Mouse (Mus musculus) bone marrow, adult 2 months (tissue): ENCODE results near the gene Usf1. TPM values are rescaled to one million over a fixed set of nuclear protein-coding genes. Genes with fewer than 3 reads are reported as not detected.

Experiments
- H3K27ac ChIP-seq: fragments of 200-500 bp; 2 replicates; pipeline ENCODE4 v1.5.1; 2012; ENCODE audit warnings: low read depth, mild to moderate bottlenecking, control low read depth, inconsistent platforms, low read length; ENCODE audit not compliant: control insufficient read depth, poor library complexity, insufficient read depth
- H3K4me1 ChIP-seq: fragments of 200-500 bp; 2 replicates; pipeline ENCODE4 v1.6.1; 2011; ENCODE audit warnings: low read length; ENCODE audit not compliant: control insufficient read depth, insufficient read depth
- H3K4me3 ChIP-seq: fragments of 200-500 bp; replicated peaks from 2 replicates; pipeline ENCODE3; 2011; ENCODE audit warnings: mild to moderate bottlenecking, low read depth, low read length, control low read depth; ENCODE audit not compliant: control insufficient read depth
- CTCF ChIP-seq: fragments of 200-500 bp; IDR thresholded peaks from 2 replicates; pipeline ENCODE4 v1.5.1; 2011; ENCODE audit warnings: low read length, control low read depth; ENCODE audit not compliant: control insufficient read depth, insufficient read depth
- POLR2A ChIP-seq: fragments of 200-500 bp; IDR thresholded peaks from 2 replicates; pipeline ENCODE4 v1.6.1; 2011; ENCODE audit warnings: low read depth, mild to moderate bottlenecking, control low read depth, low read length, borderline replicate concordance; ENCODE audit not compliant: control insufficient read depth
- WGBS: fragments of 180-500 bp; shearing (Covaris S2); methylation state at CpG from one replicate; pipeline ENCODE4 v1.1.7; 2018; 5-methylcytosine and 5-hydroxymethylcytosine counted together
- polyA plus RNA-seq: library from polyadenylated mRNA; stranded (reverse); fragments of >200 nt; gene quantifications from 2 replicates; pipeline ENCODE4 v1.2.4, GENCODE M21; 2011; ENCODE audit warnings: low replicate concordance; ENCODE audit not compliant: missing spikeins, insufficient read depth, insufficient read length

Gene Usf1
- polyA plus RNA-seq, 1 experiment, result 92.2 TPM

- TF ChIP-seq CTCF (no peak), POLR2A (no peak)
Measured at GRCm38 (mm10) chr1:171411492-171411941, 404 bp downstream of the Usf1 start.

GRCm38 (mm10) chr1:171412001-171412441 lies 908 bp downstream of the Usf1 start:
- Histone ChIP-seq H3K4me3 (peak overlapping the region; percentile 73), H3K27ac (peak overlapping the region; percentile 71), H3K4me1 (peaks cover 1% of the 10 kb centered on the region)
- TF ChIP-seq POLR2A (no peak), CTCF (no peak)
- WGBS, result under 1% methylated on average over 20 of the region's 20 CpGs

More at GRCm38 (mm10) chr1:171411492-171411941, 404 bp downstream of the Usf1 start:
- peak overlapping the region; percentile 73 for H3K4me3 ChIP-seq
- peak overlapping the region; percentile 71 for H3K27ac ChIP-seq
- under 1% methylated on average over 39 of the region's 39 CpGs for WGBS
- H3K4me1 ChIP-seq, result peaks cover 1% of the 10 kb centered on the region

- 41% methylated on average over 3 of the region's 3 CpGs for WGBS
- Histone ChIP-seq H3K4me3 (peak overlapping the region; percentile 73), H3K27ac (no peak overlapping the region), H3K4me1 (peaks cover 1% of the 10 kb centered on the region)
- TF ChIP-seq POLR2A, result no peak
- TF ChIP-seq CTCF, result no peak
Measured at GRCm38 (mm10) chr1:171412446-171412845, 1.3 kb downstream of the Usf1 start.

- TF ChIP-seq CTCF (no peak), POLR2A (no peak)
- Histone ChIP-seq H3K4me1 (peaks cover 1% of the 10 kb centered on the region), H3K4me3 (no peak overlapping the region), H3K27ac (no peak overlapping the region)
- 75% methylated on average over 8 of the region's 8 CpGs for WGBS
Measured at GRCm38 (mm10) chr1:171413608-171414007, 2.5 kb downstream of the Usf1 start.

GRCm38 (mm10) chr1:171418660-171419059 lies 7.5 kb downstream of the Usf1 start, which contains the start of gene Tstd1:
TSS of gene Tstd1 (plus strand) at chr1:171418872.
- WGBS, result 100% methylated on average over 5 of the region's 5 CpGs
- TF ChIP-seq POLR2A, result no peak
- TF ChIP-seq CTCF, result no peak

GRCm38 (mm10) chr1:171419291-171419882 lies 8.3 kb downstream of the Usf1 start:
- Histone ChIP-seq H3K4me1 (no peaks in the 10 kb centered on the region), H3K27ac (no peak overlapping the region), H3K4me3 (no peak overlapping the region)
- TF ChIP-seq POLR2A (no peak), CTCF (no peak)
- WGBS, result 85% methylated on average over 12 of the region's 12 CpGs

More at GRCm38 (mm10) chr1:171418660-171419059, 7.5 kb downstream of the Usf1 start, which contains the start of gene Tstd1:
- Histone ChIP-seq H3K4me1 (no peaks in the 10 kb centered on the region), H3K4me3 (no peak within 1 kb of the TSS), H3K27ac (no peak within 1 kb of the TSS)

- Histone ChIP-seq H3K27ac (no peak overlapping the region), H3K4me1 (no peaks in the 10 kb centered on the region), H3K4me3 (no peak overlapping the region)
- 89% methylated on average over 5 of the region's 5 CpGs for WGBS
- TF ChIP-seq POLR2A, result no peak
- no peak for TF ChIP-seq CTCF
Measured at GRCm38 (mm10) chr1:171419905-171420304, 8.8 kb downstream of the Usf1 start.

GRCm38 (mm10) chr1:171422504-171423095 lies 11.5 kb downstream of the Usf1 start:
- H3K4me3 ChIP-seq, result no peak overlapping the region
- 70% methylated on average over 8 of the region's 8 CpGs for WGBS
- no peak for TF ChIP-seq CTCF
- no peak for TF ChIP-seq POLR2A
- H3K4me1 ChIP-seq, result no peaks in the 10 kb centered on the region
- no peak overlapping the region for H3K27ac ChIP-seq
